Mouse (Mus musculus) layer of hippocampus, adult 9-10 months (tissue): Measurements from ENCODE around the gene Rbms3.

Experiments used
- DNase-seq: peaks from one replicate; pipeline ENCODE4 v3.0.0; 2022; ENCODE audit warnings: low spot score

The Rbms3 gene

GRCm38 (mm10) chr9:117102198-117102930 is 527.3 kb downstream of the Rbms3 start:
- no peak for DNase-seq

DNA sequence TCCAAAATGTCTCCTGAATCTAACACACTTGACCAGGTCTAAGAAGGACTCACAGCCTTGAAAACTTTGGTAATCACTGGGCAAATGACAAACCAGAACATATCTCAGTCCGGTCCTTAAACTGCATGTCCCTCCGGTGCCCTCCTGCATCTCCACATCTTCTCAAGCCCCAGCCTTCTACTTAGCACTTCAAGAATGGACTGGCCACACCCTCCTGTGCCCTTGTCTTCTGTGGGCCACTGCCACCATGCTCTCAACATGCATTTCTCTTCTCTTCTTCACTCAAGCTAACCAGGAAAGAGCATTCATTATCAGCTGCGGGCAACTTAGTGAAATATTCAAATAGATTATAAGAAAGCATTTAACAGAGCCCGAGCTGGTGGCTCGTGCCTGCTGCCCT is 529.5 kb downstream of the Rbms3 start:
- DNase-seq, result no peak

DNA sequence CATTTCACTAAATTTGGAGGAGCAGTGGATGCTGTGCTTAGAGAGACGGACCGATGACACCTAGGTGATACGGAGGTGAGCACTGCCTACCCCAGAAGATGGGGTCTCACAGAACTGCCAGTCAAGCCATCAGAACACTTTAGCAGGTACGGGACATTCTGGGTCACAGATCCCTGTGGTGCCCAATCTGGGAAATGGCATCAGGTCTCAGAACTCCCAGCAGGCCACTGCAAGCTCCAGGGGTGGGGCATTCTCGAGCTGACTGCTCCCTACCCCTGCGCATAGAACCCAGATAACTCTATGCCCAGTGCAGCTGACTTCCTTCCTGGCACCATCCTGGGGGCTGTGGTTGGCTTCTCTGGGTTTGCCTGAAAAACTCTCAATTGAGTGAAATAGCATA is 536.2 kb downstream of the Rbms3 start:
- DNase-seq, result no peak

DNA sequence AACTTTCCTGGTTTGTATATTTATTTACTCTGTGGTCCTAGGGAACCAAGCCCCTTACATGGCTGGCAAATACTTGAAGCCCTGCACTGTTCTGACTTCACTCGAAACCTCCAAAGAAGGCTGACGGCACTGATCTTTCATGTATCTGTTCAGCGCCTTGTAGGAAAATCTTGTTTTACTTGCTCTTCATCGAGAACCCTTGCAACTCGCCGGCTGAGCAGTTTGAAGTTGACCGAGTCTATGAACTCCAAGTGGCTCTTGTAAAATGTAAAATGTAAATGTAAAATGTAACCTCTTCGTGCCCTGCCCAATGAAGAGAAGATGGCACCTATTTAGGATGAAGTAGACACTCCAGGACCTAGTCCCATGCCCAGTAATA is 537.5 kb downstream of the Rbms3 start:
- no peak for DNase-seq

DNA sequence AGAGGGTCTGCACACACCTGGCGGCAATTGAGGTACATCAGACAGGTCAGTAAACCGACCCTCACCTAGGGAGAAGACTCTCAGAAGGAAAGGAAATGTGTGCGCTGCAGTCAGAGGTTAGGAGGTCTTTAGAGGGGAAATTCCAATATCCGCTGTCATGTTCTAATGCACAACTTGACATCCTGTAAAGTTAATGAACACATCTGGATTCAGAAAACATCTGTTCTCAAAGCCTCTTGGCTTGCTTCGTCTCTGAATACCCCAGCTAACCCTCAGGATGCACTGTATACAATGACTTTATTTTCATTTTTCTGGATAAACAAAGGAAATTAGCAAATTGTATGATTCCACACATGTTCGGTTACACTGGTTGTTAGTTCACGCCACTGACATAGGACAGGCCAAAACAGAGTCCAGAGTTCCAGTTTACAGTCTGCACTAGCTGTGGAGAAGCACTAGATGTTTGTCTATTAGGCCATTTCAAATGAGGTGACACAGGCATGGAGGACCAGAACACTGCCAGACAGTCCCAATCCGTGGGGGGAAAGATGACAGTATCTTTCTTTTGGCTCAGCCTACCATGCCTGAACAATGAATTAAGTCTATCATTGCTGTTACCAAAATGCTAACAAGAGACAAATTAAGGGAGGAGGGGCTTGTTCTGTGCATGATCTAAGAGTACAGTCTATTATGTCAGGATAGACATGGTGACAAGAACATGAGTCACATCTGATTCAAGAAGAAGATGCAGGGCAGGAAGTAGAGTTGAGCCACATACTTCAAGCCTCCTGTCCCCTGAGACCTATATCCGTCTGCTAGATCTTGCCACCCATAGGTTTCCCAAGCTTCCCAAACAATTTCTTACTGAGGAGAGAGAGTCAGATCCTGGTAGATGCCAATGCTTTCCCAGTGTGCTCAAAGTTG is 538.2 kb downstream of the Rbms3 start:
- DNase-seq, result no peak

DNA sequence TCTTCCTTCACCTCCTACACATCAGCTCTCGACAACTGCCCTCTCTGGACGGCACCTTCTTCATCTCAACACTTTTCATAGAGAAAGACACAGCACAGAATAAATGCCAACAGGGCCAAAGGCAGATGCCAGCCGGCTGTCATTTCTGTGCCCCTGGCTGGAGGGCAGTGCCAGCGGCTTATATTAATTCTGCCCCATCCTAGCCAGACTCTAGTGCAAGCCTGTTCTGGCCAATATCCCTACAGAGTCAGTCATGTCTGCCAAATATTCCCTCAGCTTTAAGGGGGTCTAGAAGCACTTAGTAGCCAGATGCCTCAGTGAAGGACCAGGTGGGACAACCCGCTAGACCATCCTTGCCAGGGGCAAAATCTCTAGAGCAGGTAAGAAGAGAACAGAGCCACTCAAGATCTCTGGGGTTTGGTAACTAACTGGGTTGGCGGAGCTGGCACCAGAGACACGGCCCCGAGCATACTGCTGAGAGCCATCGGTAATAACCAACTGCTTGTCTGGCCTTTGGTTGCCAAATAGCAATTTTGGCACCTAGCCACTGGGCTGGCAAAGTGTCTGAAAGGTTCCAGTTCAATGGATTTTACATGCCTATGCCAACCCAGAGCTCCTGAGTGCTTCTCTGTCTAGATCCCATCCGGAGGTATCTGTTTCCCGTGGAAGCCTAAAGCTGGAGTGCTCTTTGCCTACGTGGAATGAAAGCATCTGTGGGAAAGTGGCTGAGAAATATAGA is 540.1 kb downstream of the Rbms3 start:
- DNase-seq, result no peak

- DNase-seq, result no peak
Measured at GRCm38 (mm10) chr9:117088309-117088708, 541.4 kb downstream of the Rbms3 start.

- DNase-seq, result no peak
Measured at GRCm38 (mm10) chr9:117085706-117086105, 544.0 kb downstream of the Rbms3 start.

GRCm38 (mm10) chr9:117084471-117084870 is 545.2 kb downstream of the Rbms3 start:
- no peak for DNase-seq

GRCm38 (mm10) chr9:117079471-117079870 is 550.2 kb downstream of the Rbms3 start:
- no peak for DNase-seq

DNA sequence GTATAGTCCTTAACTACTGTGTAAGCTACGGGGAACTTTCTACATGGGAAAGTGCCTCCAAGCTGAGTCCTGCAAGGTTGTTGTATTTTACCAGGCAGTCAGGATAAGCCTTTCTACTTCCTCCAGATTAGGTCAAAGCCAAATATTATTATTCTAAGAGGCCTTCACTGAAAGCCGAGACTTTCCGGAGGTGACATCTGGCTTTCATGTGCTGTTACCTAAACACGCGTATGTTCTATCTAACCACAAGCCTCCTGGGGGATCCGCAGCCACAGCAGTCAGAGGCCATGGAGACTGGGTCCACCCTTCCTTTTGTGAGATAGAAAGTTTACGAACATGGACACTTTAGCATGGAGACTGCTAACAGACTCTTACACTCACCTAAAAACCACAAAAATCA is 552.2 kb downstream of the Rbms3 start:
- DNase-seq, result no peak

- DNase-seq, result no peak
Measured at GRCm38 (mm10) chr9:117076785-117077184, 552.9 kb downstream of the Rbms3 start.

DNA sequence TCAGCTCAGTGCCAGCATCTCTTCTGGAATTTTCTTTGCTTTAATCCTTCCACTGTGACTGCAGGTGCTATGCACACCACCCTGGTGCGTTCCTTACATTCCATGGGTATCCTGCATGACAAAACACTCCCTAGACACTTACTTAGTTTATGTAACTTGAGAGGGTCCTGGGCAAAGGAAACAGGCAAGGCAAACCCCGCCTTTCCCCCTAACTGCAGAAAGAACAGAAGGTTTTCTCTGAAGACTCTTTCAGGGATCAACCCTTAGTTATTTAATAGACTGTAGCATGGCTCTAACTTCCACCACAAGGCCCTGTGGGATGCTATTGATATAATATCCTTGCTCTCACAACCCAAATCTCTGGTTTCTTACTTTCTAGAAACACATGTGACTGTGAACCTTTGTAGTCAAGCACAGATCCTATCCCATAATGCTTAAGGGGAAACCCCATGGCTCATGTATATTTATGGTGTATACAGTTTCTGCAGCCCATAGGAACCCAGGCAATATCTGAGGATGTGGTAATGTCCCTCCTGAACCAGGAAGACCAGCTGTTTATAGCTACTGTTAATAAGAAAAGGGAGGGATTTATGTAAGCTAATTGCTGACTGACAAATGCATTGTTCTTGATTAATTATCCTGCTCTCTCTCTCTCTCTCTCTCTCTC is 557.1 kb downstream of the Rbms3 start:
- no peak for DNase-seq

DNA sequence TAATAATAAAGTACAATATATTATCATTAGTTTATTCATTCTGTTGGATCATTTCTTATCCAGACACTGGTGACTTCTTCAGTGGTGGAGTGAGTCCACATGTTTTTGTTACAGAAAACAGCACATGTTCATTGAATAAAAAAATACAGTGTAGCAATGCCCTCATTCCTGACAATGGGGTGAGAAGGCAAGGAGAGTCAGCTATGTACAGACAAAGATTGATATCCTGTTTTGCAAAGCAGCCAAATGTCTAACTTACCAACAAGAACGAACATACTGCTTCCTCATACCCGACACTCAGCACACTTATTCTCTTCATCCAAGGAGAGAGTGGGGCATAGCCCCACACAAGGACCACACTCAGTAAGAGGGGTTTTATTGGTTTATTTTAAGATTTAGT is 559.1 kb downstream of the Rbms3 start:
- no peak for DNase-seq

DNA sequence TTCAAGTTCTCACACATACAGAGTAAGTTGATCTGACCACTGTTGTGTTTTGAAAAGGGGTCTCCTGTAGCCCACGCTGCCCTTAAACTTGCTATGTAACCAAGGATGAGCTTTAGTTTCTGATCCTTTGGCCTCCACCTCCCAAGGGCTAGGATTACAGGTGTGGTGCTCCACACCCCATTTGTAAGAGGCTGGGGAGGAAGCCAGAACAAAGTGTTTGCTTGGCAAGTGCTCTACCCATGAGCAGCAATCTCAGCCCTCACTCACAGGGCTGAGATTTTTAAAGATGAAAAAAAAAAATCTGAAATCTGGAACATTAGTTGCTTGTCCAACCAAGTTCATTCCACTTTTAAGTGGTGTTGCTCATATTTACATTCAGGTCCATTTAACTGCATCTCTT is 560.5 kb downstream of the Rbms3 start:
- no peak for DNase-seq

DNA sequence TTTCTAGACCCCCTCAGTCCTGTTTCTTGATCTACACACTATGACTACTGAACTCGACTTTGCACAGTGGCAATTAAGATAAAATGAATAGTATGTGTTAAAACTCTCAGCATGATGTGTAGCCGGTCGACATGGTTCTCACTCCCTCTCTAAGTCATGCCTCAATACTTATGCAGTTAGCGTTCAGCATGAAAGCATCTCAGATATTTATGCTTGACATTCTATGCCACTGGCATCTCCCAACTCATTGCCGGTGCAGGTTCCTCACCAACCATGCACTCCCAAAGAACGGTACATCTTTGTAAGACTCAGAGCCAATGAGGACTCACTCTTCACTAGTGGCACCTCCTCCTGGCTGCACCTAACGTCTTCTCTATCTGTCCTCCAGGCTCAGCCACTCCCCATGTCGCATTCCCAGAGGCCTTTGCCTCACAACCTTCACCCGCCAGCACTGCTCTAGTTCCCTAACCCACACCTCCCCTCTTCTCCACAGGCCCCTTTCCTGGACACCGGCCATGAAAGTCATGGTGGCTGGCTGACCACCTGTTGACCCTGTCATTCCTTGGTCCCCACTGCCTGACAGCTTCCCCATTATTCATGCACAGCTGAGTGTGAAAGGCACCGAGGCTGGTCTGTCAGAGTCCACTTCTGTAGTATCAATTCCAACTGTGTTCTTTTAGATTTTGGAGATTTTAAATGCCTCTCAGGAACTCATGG is 561.9 kb downstream of the Rbms3 start:
- DNase-seq, result no peak

DNA sequence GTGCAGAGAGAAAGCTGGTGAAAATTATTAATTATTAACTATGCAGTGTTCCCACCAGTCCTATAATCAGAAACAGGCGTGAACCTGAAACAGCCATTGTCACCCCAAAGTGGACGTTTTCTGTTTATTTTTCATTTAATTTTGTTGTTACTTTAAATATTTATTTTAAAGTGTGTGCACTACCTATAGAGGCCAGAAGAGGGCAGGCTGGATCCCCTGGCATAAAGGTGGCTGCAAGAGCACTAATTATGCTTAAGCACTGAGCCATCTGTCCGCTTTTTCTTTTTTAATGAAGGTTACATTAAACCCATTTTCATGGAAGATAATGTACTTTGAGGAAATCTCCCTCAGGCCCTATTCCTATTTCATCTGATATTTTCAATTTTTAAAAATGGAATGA is 563.2 kb downstream of the Rbms3 start:
- DNase-seq, result no peak

DNA sequence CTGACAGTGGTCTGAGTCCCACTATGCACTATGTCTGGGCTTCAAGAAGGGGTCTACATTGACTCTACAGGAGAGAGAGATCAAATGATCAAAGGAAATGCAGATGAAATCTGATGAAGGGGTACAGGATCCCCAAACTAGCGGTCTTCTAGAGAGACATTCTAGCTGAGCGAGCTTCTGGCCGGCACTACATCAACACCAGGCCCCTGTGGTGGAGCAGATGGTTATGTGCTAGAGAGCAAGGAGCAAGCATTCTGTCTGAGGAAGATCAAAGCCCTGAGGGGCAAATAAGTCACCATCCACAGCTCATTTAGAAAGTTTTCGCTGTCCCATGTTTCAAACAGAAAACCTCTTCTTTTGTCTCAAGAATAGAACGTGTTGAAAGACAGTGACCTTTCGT is 564.1 kb downstream of the Rbms3 start:
- DNase-seq, result no peak

GRCm38 (mm10) chr9:117059586-117059985 is 570.1 kb downstream of the Rbms3 start:
- no peak for DNase-seq

GRCm38 (mm10) chr9:117059135-117059534 is 570.6 kb downstream of the Rbms3 start:
- no peak for DNase-seq

GRCm38 (mm10) chr9:117051935-117052334 is 577.8 kb downstream of the Rbms3 start:
- DNase-seq, result no peak
